In the genomic region with DNA sequence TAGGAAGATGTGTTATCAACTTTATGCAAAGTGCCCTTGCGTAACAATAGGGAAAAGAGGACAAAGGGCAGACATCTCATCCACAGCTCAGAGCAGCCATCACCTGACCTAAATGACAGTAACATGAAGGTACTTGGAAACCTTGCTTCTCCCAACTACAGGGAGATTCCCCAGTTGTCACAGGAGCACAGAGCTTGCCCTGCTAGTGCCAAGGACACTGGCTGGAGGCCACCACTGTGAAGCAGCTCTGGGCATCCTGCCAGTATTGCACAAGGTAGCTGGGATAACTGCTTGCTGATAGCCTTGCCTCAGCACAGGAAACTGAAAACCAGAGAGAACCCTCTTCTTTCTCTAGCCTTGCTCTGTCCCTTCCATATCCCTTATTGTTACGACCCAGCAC, we compare ENCODE assay signal across 8 mouse cellular contexts. TPM values are rescaled to one million over a fixed set of nuclear protein-coding genes. Genes with fewer than 3 reads are reported as not detected.
A peak's percentile ranks its signal among the peaks of the same experiment; 100 is the strongest.
DNase-seq lines count a peak whose midpoint lies in the region; ATAC-seq and TF ChIP-seq lines count a peak whose summit lies in the region.

No protein-coding gene starts in this region.

- H3K27me3 ChIP-seq in kidney, postnatal 0 days (ENCODE audit: insufficient read depth, low read length) = no peaks in the 10 kb centered on the region

- H3K9me3 ChIP-seq in kidney, postnatal 0 days (replicated peaks; ENCODE audit: low read length) = no peaks in the 10 kb centered on the region

- TF ChIP-seq CTCF in kidney, postnatal 0 days (IDR thresholded peaks at IDR 0.05; ENCODE audit: low read depth) = no peak

- no peaks in the 10 kb centered on the region for H3K4me1 ChIP-seq in kidney, postnatal 0 days (replicated peaks; ENCODE audit: insufficient read depth, low read length)

- no peaks in the 10 kb centered on the region for H3K36me3 ChIP-seq in kidney, postnatal 0 days (ENCODE audit: insufficient read depth, low read length)

- WGBS in kidney, postnatal 0 days = 71% methylated on average over 2 of the region's 2 CpGs

- intact Hi-C loops in left cerebral cortex, postnatal 36 days (cut with DNase I) = no loop called here

- no peak overlapping the region for H3K27ac ChIP-seq in kidney, postnatal 0 days

- no peak for ATAC-seq in kidney, postnatal 0 days (replicated peaks; ENCODE audit: low FRiP score, low read depth)

- peak; percentile 12 to 17 for DNase-seq in left cerebral cortex, postnatal 36 days (ENCODE audit: low spot score in 2 of 2)
- DNase-seq in left cerebral cortex, adult 9 months (ENCODE audit: low spot score in 2 of 2) = no peak
- peak; percentile 84 for DNase-seq in cerebellum, adult 11-12 months
- peak; percentile 84 for DNase-seq in gonadal fat pad, adult 2 months (ENCODE audit: low read depth)
- DNase-seq in kidney, postnatal 0 days (ENCODE audit: low spot score) = peak; percentile 27
- peak; percentile 88 for DNase-seq in lung, postnatal 25 days (ENCODE audit: low spot score)
- peak; percentile 35 for DNase-seq in urinary bladder, adult 2 months (ENCODE audit: low spot score)
- no peak for DNase-seq in Muller cell, postnatal 12 days (ENCODE audit: inconsistent ontology term)

- H3K4me2 ChIP-seq in kidney, postnatal 0 days (ENCODE audit: low read length) = no peak overlapping the region

- H3K4me3 ChIP-seq in kidney, postnatal 0 days (replicated peaks; ENCODE audit: low read depth, low read length) = no peak overlapping the region

- H3K9ac ChIP-seq in kidney, postnatal 0 days (ENCODE audit: low read depth, low read length) = no peak overlapping the region

RNA-seq across cellular contexts. Expression of a gene that starts 31.7 kb away (rescaled TPM):
- total RNA-seq in left cerebral cortex, postnatal 36 days (2021) = 1 to 10 TPM; 2.7 to 3.4 TPM
- polyA plus RNA-seq in gonadal fat pad, adult 2 months (2012; rRNA removed) = 0.49 and 0.70 TPM in 2 replicates
- polyA plus RNA-seq in kidney, postnatal 0 days (2015; fragmentation: Nextera tagmentation; extraction: Ambion mirVana) = 0.83 and 0.96 TPM in 2 replicates
- polyA plus RNA-seq in urinary bladder, adult 2 months (2012; rRNA removed) = 0.96 and 1.7 TPM in 2 replicates

Comparison
In these comparisons a context has a peak if more than half of its experiments do, and no peak if none do; other contexts are left out.
1. DNase-seq: peak in left cerebral cortex, postnatal 36 days (2 of 2), cerebellum, adult 11-12 months (single experiment), gonadal fat pad, adult 2 months (single experiment), kidney, postnatal 0 days (single experiment), lung, postnatal 25 days (single experiment) and urinary bladder, adult 2 months (single experiment); none in left cerebral cortex, adult 9 months (0 of 2) and Muller cell, postnatal 12 days (single experiment).